Mouse (Mus musculus) naive thymus-derived CD4-positive, alpha-beta T cell, adult 2 months (primary cell): ENCODE measurements around the gene Tpk1.
"Not testable (repeated sequence)": the region's sequence is repeated elsewhere in the genome, so short reads cannot be mapped to it uniquely, and the experiment has no call there.

Source experiments
- DNase-seq: peaks from one replicate; pipeline ENCODE4 v3.0.0-alpha.2; 2011; ENCODE audit warnings: low read depth

Tpk1 gene

DNA sequence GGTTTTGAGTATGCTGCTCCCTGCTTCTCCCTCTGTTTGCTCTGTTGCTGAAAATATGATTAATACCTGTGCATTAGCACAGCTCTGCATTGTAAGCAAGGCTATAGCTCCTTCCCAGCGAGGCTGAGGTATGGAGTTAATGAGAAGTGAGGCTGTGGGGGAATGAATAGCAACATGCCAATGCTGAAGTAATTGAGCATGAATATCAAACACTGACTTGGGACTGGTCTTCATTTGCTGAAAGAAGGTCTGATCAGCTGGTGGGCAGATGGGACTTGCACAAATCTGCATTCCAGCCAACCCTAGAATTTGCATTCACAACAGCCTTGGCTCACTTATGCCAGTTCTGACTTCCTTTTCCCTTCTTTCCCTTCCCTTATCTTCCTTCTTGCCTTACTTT, 144.0 kb downstream of the Tpk1 start:
- DNase-seq, result no peak

DNA sequence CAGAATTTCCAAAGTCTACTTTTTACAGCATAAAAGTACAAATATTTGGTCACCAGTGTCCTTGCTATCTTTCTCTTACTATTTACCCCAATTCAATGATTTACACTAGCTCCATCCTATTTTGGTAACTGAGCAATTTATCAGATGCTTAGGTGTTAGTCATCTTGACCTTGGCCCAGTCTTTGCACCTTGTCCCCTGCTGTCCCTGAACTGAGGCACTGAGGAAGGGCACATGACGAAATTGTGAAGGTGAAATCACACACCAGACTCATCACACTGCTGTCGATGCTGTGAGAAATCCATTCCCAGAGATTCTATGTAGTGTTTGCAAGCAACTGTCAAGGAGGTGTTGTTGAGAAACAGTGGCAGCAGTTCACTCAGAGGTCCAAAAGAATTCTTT, 145.9 kb downstream of the Tpk1 start:
- DNase-seq, result no peak

DNA sequence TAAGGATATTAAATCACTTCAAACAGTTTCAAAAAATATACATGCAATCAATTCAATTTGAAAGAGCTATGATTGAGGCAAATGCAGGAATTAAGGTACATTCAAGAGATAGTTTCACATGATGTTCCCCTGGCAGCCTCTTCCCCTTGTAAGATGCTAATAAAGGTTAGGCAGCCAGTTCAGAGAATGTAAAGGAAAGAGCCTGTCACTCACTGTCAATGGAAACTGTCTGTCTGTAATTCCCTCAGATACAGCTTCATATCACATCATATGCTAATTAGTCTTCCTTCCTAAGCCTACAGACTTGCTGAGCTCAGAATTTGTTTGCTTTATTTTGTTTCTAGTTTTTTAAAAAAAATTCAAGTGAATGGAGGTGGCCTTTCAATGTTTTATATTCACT, 147.7 kb downstream of the Tpk1 start:
- DNase-seq, result no peak

DNA sequence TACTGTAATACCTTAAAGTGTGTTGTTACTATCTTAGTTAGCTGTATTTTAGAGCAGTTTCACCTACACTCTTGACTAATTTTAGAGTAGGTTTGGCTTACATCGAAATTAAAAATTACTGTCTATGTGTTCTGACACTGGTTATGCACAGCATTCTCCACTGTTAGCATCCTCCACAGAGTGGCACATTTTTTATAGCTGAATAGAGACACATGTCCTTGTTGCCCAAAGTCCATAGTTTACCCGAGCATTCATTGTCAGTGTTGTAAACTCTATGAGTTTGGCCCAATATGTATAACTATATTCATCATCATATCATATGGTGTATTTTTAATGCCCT, 148.8 kb downstream of the Tpk1 start:
- DNase-seq, result no peak

DNA sequence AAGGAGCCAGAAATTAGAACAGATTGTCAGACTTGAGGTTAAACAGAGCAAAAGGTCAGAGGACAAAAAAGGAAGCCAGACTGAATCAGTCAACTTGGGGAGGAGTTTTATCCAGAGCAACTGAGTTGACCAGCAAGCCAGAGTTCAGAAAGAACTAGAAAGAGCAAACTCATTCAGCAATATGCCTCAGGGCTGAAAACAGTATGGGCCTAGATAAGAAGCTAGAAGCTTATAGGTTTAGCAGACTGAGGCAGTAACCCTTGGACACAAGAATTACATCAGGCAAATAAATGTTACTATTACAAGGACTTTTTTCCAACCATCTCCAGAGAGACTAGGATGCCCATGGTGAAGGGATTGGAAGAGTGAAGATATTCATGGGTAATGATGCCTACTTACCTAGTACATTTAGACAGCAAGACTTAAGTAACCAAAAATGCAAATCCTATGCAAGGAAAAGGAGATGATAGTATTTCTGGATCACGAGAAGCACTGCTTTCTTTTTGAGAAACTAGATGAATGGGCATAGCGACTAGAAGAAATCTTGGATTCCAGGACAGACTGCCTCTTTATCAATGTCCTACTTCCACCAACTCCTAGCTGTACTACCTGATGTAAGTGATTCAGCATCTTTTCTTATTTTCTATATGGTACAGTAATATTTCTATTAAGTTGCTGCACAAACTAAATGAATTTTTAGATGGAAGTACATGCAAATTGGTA, 149.3 kb downstream of the Tpk1 start:
- DNase-seq, result no peak

DNA sequence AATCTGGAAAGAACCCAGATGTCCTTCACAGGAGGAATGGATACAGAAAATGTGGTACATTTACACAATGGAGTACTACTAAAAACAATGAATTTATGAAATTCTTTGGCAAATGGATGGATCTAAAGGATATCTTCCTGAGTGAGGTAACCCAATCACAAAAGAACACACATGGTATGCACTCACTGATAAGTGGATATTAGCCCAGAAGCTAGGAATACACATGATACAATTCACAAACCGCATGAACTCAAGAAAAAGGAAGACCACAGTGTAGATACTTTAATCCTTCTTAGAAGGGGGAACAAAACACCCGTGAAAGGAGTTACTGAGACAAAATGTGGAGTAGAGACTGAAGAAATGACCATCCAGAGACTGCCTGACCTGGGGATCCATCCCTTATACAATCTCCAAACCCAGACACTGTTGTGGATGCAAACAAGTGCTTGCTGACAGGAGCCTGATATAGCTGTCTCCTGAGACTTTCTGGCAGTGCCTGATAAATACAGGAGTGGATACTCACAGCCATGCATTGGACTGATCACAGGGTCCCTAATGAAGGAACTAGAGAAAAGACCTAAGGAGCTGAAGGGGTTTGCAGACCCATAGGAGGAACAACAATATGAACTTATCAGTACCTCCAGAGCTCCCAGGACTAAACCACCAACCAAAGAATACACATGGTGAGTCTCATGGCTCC, 159.2 kb downstream of the Tpk1 start:
- not testable (repeated sequence) for DNase-seq

DNA sequence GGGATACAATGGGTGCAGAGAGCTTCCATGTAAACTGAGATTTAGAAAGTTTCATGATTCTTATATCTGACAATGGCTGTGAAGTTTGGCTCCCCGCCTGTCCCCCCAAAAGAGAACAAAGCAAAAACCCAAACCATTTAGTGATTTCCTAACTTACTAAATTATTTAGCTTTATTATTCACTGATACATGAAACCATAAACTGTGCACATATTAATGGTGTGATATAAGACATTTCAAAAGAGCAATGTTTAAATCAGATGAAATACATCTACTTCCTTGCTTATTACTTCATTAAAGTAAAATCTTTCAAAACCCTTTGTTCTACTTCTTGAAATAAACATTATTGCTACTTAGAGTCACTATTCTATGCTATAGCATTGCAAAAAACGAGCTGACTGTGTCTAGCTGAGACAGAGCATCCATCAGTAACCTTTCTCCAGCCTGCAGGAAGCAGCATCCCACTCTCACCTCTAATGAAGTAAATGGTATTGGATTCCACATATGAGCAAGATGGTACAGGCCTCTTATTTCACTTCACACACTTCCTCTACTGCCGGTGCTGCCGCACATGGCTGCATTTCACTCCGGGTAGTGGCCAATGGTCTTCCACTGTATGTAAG, 161.4 kb downstream of the Tpk1 start:
- DNase-seq, result no peak

DNA sequence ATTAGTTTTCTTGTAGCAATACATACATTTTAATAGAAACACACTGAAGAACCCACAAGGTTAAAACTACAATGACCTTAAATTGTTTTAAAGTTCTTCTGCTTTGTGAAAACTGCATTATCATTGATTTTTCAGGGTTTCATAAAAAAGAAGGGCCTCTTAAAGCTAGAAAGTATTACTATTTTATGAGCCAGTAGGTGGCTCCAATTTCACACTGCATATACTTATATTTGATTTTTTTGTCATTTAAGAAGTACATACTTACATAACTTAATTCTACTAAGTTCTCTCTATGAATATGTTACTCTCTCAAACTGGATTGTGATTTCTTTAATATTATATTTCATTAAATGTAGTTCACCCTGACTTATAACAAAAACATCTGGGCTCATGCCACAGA, 173.7 kb downstream of the Tpk1 start:
- DNase-seq, result no peak

DNA sequence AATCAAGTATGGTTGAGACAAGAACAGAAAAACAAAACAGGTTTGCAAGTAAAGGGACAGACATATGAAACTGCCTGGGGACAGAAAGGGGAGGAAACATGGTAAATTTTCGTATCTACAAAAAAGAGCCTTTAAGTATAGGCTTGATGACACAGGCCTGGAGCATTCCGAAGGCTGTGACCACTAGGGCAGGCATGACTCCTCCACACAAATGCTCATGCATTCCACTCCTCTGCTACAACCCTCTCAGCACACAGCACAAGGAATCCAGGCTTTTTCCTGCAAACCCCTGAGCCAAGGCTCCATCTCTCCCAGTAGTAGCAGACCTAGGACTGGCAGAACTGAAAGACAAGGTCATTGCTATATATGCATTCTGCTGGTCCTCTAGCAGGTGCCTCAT, 179.4 kb downstream of the Tpk1 start:
- DNase-seq, result no peak

DNA sequence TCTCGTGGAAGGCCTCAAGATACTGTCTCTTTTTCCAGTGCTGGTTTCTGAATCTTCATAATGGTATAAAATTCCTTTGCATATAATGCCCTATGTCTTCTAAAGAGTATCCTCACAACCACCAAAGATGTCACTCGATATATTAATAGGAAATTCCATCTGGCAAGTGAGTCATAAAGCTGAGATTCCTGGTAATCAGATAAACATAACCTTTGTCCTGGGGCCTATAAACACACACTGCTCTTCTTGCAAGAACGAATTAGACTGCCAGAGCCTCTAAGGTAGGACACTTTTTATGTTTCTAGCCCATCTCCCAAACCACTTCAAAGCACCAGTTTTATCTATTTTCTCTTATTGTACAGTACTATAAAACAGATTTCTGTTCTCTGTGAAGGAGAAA, 185.4 kb downstream of the Tpk1 start:
- no peak for DNase-seq

DNA sequence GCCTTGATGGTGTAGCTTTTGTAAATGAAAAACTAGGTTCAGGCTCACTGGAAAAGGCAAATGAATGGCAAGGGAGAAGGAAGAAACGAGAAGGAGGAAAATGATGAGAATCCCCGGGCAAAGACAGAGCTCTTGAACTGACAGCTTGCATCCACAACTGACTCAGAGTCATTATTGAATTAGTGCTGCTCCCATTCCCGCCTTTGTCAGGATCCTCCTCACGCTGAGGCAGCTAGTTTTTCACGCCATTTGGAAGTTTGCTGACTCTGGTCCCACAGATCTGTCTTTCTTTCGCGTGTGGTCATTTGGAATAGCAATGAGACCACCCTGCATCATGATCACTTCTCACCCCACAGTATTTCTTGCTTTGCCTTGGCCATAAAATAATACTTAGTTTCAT, 187.3 kb downstream of the Tpk1 start:
- DNase-seq, result no peak

DNA sequence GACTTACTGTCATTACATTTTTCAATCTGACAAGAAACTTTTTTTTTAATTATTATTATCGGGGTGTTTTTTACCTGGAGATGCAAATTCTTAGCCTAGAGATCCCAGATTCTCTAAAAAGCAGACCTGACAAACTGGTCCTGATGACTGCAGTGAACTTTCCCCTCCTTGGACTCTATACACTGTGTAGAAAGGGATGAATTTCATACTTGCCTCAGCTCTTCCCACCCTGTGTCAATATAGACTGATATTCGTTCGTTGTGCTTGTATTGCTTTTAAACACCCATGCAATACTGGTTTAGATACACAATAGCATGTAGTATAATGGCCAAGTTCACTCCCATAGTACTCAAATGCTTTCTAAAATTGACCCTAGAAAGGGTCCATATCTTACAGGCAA, 189.7 kb downstream of the Tpk1 start:
- no peak for DNase-seq

DNA sequence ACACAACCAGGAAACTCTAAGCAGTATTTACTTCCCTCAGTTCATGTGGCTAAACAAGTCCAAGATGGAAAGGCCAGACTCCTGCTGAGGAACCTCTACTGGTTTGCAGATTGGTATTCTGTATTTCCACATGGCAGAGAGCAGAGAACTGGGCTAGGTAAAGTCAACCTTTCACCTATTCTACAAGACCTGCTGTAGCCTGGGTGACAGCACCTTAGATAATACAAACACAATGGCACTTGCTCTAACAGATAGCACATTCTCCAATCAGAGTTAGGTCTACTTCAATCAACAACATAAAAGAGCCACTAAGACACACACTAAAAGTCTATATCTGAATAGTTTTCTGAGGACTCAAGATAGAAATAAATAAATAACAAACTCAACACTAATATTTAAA, 190.2 kb downstream of the Tpk1 start:
- DNase-seq, result no peak

DNA sequence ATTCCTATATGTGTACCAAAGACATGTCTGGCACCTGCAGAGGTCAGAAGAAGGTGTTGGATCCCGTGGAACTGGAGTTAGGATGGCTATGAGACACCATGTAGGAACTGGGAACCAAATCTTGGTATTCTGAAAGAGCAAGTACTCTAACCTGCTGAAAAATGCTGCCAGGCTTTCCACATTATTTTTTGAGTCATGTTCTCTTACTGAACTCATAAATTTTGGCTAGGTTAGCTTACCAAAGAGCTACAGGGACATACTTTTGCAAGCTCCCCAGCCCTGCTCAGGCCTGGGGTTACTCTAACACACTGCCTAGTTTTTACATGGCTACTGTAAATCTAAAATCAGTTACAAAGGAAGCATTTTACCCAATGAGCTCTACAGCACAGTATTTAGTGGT, 194.5 kb downstream of the Tpk1 start:
- DNase-seq, result no peak

DNA sequence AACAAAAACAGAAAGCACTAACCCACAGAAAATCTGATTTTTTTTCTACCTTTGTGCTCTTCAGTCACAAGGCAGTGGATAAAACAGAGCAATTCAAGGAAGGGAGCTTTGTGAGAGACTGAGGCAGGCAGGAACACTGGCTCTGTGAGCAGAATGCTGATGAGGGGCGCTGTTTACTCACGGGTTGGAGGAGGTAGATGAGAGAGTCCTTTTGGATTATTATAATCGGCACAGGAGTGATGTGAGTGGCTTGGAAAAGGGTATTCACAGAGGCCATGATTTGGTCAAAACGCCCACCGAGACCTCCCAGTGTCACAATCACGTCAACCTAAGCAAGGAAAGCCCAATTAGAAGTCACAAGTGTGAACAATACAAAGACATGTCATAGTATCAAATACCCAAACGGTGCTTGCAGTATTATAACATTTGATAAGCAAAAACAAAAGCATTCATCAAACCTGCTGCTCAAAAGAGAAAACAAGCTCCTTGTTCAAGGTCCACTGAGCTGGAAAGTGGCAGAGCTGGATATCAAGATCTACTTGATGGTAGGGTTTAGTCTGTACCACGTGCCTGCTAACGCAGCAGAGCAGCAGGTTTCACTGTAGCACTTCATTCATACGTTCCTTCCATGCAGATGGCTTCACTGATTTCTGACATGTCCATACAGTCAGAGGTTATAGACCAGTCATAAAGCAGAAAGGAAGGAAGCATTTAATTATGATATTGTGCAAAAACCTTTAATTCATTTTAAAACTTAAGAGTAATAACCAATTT, 197.1 kb downstream of the Tpk1 start:
- no peak for DNase-seq

DNA sequence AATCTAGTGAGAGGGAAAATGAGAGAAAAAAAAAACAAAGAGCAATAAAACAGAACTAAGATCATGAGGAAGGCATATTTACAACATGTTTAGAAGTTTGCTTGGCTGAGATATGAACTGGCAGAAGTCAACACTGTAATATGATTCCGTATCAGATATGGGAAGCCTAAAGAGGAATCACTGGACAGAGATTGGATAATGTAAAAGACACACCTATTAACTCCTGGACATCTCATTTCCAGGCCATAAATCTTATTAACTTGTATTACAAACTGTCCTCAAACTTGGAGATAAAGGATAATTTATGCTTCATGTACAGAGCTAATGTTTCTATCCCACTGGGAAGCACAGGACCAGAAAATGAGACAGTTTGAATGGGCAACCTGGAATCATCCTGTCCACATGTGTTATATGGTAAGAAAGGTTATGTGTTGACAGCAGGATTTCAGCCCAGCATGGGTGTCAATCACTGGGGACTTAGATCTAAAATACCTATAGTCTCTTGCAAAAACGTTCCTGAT, 203.2 kb downstream of the Tpk1 start:
- no peak for DNase-seq

DNA sequence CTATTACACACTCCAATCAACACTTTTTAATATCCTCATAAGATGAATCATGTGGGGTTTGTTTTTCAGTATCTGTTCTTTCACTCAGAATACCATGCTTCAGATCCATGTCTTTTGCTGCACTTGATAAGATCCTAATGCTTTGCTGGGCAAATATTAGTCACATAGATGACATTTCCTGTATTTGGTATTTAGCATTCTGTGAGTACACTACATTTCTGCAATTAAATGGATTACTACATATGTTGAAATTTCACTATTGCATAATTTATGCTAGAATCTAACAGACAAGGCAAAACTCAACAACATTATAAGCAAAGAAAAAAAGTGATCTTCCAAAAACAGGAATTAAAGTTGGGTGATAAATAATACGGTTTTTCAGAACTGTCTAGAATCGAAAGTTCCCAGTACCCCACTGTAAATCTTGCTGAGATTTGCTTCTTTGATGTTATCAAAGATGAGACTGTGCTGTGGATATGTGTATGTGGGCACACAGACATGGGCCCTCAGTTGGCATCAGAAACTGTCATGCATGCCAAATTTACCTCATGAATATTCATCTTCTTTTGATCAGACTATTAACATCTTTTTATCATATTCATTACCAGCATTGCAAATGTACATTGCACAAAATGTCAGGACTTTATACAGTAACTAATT, 203.8 kb downstream of the Tpk1 start:
- DNase-seq, result no peak

DNA sequence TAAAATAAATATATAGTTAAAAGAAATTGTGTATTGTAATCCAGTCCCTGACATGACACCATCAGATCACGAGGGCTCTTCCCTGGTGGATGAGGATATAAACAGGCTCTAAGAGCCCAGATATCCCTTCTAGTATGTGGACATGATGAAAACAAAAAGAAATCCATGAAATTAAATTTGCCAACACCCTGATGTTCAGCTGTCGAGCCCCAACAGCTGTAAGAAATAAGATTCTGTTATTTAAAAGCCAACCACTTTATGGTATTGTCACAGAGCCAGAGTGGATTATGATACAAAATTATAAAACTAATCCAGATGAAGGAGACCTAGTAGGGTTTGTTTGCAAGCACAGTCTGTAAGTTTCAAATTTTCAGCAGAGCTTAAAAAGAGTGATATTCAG, 207.0 kb downstream of the Tpk1 start:
- no peak for DNase-seq

DNA sequence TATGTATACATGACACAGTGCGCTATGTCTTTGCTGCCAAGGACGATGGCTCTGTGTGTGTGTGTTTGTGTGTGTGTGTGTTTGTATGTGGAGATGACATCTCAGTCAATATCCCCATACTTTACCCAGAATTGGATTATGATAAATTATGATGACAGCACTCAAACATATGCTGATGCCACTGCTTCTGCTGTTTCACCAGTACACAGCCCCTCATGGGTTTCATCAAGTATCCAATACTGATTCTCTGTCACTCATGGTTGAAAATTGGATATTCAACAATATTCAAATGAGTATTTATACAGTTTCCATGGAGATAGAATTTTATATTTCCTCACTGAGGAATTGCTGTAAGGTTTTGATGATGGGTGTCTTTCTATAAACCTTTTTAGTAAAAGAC, 208.1 kb downstream of the Tpk1 start:
- DNase-seq, result no peak

DNA sequence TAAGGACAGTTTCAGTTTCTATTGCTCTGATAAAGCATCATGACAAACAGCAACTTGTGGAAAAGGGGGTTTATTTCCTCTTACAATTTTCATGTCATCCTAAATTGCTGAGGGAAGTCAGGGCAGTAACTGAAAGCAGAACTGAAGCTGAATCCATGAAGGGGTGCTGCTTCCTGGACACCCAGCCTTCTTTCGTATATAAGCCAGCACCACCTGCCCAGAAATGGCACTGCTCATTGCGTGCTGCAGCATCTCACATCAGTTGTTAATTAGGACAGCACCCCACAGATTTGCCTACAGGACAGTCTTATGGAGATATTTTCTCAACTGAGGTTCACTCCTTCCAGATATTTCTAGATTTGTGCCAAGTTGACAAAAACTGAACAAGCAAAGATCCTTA, 216.6 kb downstream of the Tpk1 start:
- DNase-seq, result no peak

DNA sequence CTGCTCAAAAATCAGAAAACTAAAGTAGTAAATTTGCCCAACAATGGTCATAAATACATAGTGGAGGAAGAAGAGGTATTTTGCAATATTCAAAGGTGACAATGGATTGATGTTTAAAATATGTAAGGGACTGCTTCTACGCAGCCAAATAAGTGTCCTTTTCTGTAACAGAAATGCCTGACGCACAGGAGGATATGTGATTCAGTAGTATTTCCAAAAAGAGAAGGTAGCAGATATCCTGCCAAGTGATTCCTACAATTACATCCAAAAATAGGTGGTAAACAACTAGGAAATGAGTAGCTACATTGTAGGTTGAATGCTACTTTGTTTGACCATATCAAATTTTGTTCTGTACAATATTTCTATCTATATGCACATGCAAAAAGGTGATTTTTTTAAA, 220.2 kb downstream of the Tpk1 start:
- no peak for DNase-seq

DNA sequence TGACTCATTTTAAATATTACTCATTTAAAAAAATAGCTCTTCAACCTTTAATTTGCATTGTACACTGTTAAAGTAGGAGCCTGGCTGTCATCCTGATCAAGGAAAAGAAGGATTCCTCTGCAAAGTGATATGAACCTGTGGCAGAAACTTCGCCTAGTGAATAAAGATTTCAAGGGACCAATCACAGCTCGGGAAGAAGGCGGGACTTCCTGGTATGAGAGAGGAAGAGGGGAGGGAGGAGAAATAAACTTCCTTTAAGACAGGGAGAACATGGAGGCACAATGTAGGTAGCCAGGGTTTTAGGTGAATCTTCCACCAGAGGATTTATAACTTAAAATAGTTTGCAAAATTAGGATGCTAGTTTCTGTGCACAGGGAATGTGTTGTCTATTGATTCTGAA, 223.9 kb downstream of the Tpk1 start:
- no peak for DNase-seq
